Mouse (Mus musculus) layer of hippocampus, postnatal 10 days (tissue): ENCODE measurements around the gene H2-T22. TPM values are rescaled to one million over a fixed set of nuclear protein-coding genes. Genes with fewer than 3 reads are reported as not detected.

Experiments
- DNase-seq, 2 experiments: peaks; one replicate each; pipeline ENCODE4 v3.0.0; 2021; ENCODE audit warnings: low spot score in 2 of 2
- total RNA-seq, 2 experiments: library from RNA; stranded (reverse); gene quantifications; 2 replicates each; pipeline ENCODE4 v1.2.3; 2021

The H2-T22 gene
- total RNA-seq, 2 experiments from 2014 or later, result 8.2 to 9.0 TPM

DNA sequence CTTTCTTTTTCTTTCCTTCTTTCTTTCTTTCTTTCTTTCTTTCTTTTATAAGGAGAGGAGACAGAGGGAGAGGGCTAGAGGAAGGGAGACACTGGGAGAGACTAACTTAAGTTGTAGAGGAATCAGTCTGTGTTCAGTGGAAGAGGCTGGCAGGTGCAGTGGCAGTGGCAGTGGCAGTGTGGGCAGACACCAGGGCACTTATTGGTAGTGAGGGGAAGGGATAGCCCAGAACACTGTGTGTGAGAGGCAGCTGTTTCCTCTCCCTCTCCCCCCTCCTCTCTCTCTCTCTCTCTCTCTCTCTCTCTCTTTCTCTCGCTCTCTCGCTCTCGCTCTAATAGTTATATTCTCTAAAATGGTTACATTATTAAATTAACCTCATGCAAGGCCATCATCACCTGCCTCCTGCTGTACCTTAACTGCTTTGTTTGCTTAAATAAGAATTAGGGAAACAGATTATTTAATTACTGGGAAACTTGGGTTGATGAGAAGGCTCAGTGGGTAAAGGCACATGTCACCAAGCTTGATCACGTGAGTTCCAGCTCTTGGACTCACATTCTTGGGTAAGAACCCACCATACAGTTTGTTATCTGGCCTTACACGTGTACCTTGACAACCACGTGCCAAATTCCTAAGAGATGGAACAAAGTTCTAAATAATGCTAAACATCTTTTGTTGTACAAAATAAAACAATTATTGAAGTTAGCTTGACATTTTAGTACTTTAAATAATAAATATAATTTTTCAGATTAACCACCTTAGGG is 43.8 kb downstream of the H2-T22 start:
- DNase-seq, result no peak

DNA sequence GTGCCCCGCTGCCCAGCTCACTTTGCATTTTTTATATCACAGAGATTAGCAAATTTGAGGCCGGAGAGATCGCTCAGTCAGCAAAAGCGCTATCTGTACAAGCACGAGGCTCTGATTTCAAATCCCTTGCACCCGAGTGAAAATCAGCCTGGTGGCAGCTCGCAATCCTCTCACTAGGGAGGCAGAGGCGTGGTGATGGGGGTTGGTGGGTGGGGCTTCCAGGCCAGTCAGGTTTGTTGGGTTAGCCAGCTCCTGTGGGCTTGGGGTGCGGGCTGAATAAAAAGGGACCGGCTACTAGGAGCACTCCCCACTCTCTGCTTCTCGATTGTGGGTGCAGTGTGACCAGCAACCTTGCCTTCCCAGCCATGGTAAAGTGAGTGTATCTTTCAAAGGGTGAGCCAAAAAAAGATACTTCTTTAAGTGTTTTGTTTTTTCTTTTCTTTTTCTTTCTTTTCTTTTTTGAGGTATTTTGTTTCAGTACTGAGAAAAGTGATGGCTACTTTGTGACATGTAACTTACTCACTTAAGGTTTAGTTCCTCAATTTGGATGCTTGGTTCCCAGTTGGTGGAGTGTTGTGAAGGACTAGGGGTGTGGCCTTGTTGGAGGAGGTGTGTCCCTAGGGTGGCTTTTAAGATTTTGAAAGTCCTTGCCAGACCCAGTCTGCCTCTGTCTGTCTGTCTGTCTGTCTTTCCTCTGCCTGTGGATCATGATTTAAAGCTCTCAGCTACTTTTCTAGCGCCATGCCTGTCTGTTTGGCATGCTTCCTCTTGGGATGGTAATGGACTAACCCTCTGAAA is 44.6 kb downstream of the H2-T22 start:
- DNase-seq, result no peak

DNA sequence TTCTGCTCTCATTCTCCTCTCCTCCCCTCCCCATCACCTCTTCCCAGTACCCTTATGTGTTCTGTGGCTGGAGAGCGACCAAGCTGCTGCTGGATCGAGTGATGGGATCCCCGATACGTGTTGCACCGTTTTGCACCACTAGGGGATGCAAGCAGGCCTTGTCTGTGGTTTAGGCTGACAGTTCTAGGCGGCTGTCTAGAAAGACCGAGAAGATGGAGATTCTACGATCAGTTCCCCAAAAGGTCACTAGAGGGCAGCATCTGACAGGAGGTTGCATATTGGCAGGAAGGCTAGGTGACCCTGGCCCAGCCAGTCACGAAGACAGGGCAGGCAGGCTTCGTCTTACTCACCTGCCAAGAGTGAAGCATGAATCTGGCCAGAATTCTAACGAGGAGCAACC is 45.6 kb downstream of the H2-T22 start:
- peak; percentile 98 for DNase-seq

DNA sequence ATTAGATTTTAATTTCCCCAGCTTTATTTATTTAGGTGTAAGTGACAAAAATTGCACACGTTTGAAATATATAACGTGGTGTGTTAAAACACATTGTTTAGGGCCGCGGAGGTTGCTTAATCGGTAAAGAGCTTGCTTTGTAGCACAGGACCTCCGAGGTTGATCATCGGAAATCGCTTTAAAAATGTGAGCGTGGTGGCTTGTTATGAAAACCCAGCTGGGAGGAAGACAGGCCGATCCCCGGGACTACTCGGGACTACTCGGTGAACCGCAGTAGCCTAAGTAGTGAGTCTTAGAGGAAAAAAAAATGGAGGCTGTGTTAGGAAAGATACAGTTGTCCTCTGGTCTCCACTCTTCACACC is 47.7 kb downstream of the H2-T22 start:
- no peak for DNase-seq

DNA sequence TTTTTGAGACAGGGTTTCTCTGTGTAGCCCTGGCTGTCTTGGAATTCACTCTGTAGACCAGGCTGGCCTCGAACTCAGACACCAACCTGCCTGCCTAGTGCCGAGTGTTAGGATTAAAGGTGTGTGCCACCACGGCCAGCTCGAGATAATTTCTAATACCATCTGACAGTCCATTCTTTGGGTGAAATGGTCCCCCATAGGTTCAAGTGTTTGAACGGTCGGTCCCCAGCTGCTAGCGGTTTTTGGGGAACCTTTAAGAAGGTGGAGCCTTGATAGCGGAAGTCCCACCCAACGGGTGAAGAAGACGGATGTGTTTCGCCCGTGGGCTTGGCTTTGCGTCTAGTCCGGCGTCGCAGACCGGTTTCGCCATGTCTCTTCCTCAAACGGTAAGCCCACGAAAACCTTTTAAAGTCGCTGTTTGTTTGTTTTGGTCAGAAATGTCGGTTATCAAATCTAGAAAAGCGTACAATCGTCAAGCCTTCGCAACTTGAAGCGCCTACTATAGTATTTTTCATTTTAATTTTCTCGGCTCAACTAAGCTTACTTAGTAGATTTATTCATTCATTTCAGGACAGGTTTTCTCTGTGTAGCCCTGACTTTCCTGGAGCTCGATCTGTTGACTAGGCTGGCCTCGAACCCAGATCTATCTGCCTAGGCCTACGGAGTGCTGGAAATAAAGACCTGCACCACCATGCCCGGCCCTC is 48.2 kb downstream of the H2-T22 start:
- DNase-seq, result peak; percentile 74 to 80

DNA sequence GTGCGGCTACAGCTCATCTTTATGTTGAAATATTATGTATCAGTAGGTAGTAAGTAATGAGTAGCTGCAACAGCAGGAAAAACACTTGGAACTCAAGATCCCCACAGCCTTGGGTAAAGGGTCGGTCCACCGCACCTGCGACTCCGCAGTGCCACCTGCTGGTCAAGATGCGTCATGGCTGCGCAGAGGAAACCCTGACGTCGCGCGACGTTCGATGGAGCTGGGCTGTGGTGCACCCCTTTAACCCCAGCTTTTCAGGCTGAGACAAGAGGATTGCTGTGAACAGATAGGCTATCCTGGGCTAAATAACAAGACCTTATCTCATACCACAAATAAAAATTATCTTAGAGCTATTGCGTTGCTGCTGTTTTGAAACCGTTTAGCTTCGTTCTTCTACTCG is 48.9 kb downstream of the H2-T22 start:
- DNase-seq, result peak; percentile 81 to 82

DNA sequence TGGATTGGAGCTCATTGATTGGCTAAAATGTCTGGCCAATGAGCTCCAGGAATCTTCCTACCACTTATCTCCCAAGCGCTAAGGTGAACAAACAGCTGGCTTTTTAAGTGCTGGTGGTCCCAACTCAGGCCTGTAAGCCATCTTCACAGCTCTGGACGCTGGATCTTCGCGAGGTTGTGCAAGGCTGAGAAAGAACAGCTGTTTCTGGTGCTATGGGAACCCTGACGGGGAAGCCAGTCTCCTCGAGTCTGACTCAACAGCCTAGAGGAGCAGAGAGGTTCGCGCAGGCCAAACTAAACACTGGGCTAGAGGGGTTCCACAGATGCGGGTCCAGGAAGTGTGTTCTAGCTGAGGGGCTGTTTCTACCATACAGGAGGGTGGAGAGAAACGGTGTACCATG is 50.8 kb downstream of the H2-T22 start:
- no peak for DNase-seq

Other genes with a start within 250 kb of the H2-T22 start
- gene Ier3, start 221.1 kb downstream of the H2-T22 start, total RNA-seq, result 1 to 10 TPM; 4.3 to 4.6 TPM
- gene Flot1, start 219.5 kb downstream of the H2-T22 start, total RNA-seq, result 100 to 1,000 TPM; 163 to 172 TPM
- gene Tubb5, start 204.4 kb downstream of the H2-T22 start, total RNA-seq, result 1,000 to 10,000 TPM; 1,119 to 1,208 TPM
- gene Mdc1, start 201.2 kb downstream of the H2-T22 start, total RNA-seq, result 10 to 100 TPM; 15.8 to 16.2 TPM
- gene Nrm, start 181.4 kb downstream of the H2-T22 start, total RNA-seq, result 1 to 10 TPM; 5.2 to 5.7 TPM
- 10 to 100 TPM; 15.6 to 16.3 TPM for gene Ppp1r18, start 177.2 kb downstream of the H2-T22 start, total RNA-seq
- 10 to 100 TPM; 26.1 to 36.5 TPM for gene Dhx16, start 162.9 kb downstream of the H2-T22 start, total RNA-seq
- gene 2310061I04Rik, start 145.3 kb downstream of the H2-T22 start, total RNA-seq, result 10 to 100 TPM; 69.4 to 77.2 TPM
- 100 to 1,000 TPM; 132 to 133 TPM for gene Atat1, start 132.7 kb downstream of the H2-T22 start, total RNA-seq
- gene Mrps18b, start 126.4 kb downstream of the H2-T22 start, total RNA-seq, result 10 to 100 TPM; 49.1 to 50.2 TPM
- 10 to 100 TPM; 66.2 to 67.3 TPM for gene Ppp1r10, start 126.3 kb downstream of the H2-T22 start, total RNA-seq
- gene Abcf1, start 73.0 kb downstream of the H2-T22 start, total RNA-seq, result 10 to 100 TPM; 86.2 to 86.6 TPM
- 100 to 1,000 TPM; 123 to 128 TPM for gene Gnl1, start 62.9 kb downstream of the H2-T22 start, total RNA-seq
- 10 to 100 TPM; 72.1 to 79.2 TPM for gene Prr3, start 62.5 kb downstream of the H2-T22 start, total RNA-seq
- under 1 TPM; 0.54 to 0.80 TPM for gene H2-T24, start 22.2 kb downstream of the H2-T22 start, total RNA-seq
- 1 to 10 TPM; 2.4 to 2.9 TPM for gene H2-T23, start 9.9 kb downstream of the H2-T22 start, total RNA-seq
- not detected for gene Gm6034, start 214 bp upstream of the H2-T22 start, total RNA-seq
- gene Gm11127, start 15.6 kb upstream of the H2-T22 start, total RNA-seq, result under 1 TPM; 0.30 to 0.65 TPM
- not detected for gene Gm19684, start 78.9 kb upstream of the H2-T22 start, total RNA-seq
- gene Gm7030, start 86.7 kb upstream of the H2-T22 start, total RNA-seq, result not detected
- gene Gm8909, start 125.8 kb upstream of the H2-T22 start, total RNA-seq, result not detected
- gene H2-T3, start 147.5 kb upstream of the H2-T22 start, total RNA-seq, result not detected
- 10 to 100 TPM; 42.6 to 43.6 TPM for gene Rpp21, start 215.3 kb upstream of the H2-T22 start, total RNA-seq
- gene Trim39, start 229.5 kb upstream of the H2-T22 start, total RNA-seq, result 10 to 100 TPM; 21.1 to 23.9 TPM
- not detected for gene H2-M10.2, start 243.7 kb upstream of the H2-T22 start, total RNA-seq